Mouse (Mus musculus) liver, adult 2 months (tissue): Measurements from ENCODE around the gene Smoc2. TPM values are rescaled to one million over a fixed set of nuclear protein-coding genes. Genes with fewer than 3 reads are reported as not detected.

Experiments
- DNase-seq: peaks from one replicate; pipeline ENCODE4 v3.0.0-alpha.2; 2011; ENCODE audit warnings: low read depth, low spot score; ENCODE audit errors: extremely low read depth
- H3K27ac ChIP-seq: fragments of 200-500 bp; replicated peaks from 2 replicates; pipeline ENCODE4 v1.5.1; 2012; ENCODE audit warnings: low read depth, mild to moderate bottlenecking, control low read depth, inconsistent platforms, low read length; ENCODE audit not compliant: insufficient read depth
- H3K27me3 ChIP-seq: fragments of 200-500 bp; 2 replicates; pipeline ENCODE4 v1.6.1; 2012; ENCODE audit warnings: mild to moderate bottlenecking, moderate library complexity, low read length, inconsistent platforms; ENCODE audit not compliant: control insufficient read depth, insufficient read depth
- H3K36me3 ChIP-seq: fragments of 200-500 bp; 2 replicates; pipeline ENCODE4 v1.6.1; 2012; ENCODE audit warnings: low read length, inconsistent platforms; ENCODE audit not compliant: control insufficient read depth, insufficient read depth
- H3K4me1 ChIP-seq: fragments of 200-500 bp; 2 replicates; pipeline ENCODE4 v1.6.1; 2011; ENCODE audit warnings: low read length; ENCODE audit not compliant: control insufficient read depth, insufficient read depth
- H3K4me3 ChIP-seq: fragments of 200-500 bp; 2 replicates; pipeline ENCODE4 v1.5.1; 2011; ENCODE audit warnings: low read depth, mild to moderate bottlenecking, control low read depth, low read length, moderate library complexity; ENCODE audit not compliant: insufficient read depth
- H3K79me2 ChIP-seq: fragments of 200-500 bp; 2 replicates; pipeline ENCODE4 v1.6.1; 2012; ENCODE audit warnings: inconsistent platforms, mild to moderate bottlenecking, low read length, moderate library complexity; ENCODE audit not compliant: control insufficient read depth, insufficient read depth
- H3K9ac ChIP-seq: fragments of 200-500 bp; 2 replicates; pipeline ENCODE4 v1.6.1; 2012; ENCODE audit warnings: low read depth, mild to moderate bottlenecking, control low read depth, inconsistent platforms, low read length
- CTCF ChIP-seq: fragments of 200-500 bp; IDR thresholded peaks from 2 replicates; pipeline ENCODE4 v1.5.1; 2011; ENCODE audit warnings: low read depth, low read length, control low read depth
- POLR2A ChIP-seq: fragments of 200-500 bp; IDR thresholded peaks from 2 replicates; pipeline ENCODE4 v1.6.1; 2011; ENCODE audit warnings: low read length, control low read depth; ENCODE audit not compliant: insufficient read depth; ENCODE audit errors: extremely low read depth
- WGBS: fragments of 180-500 bp; shearing (Covaris S2); methylation state at CpG from one replicate; pipeline ENCODE4 v1.1.7; 2018; 5-methylcytosine and 5-hydroxymethylcytosine counted together
- polyA plus RNA-seq: library from polyadenylated mRNA; depleted of rRNA; stranded (reverse); fragments of >200 nt; gene quantifications from 2 replicates; pipeline ENCODE4 v1.2.3, GENCODE M21; 2012
- total RNA-seq: library from RNA; depleted of rRNA; stranded (reverse); fragments of >200 nt; gene quantifications from 2 replicates; pipeline ENCODE4 v1.2.3, GENCODE M21; 2014

Gene Smoc2
- total and polyA plus RNA-seq, 2 experiments = 3.6 to 3.9 TPM

- Histone ChIP-seq H3K9ac (no peak overlapping the region), H3K79me2 (no peaks in the 10 kb centered on the region), H3K4me3 (no peak overlapping the region), H3K27me3 (no peaks in the 10 kb centered on the region), H3K27ac (no peak overlapping the region), H3K36me3 (no peaks in the 10 kb centered on the region), H3K4me1 (no peaks in the 10 kb centered on the region)
- DNase-seq = no peak
- WGBS = 60% methylated on average over 8 of the region's 8 CpGs
- TF ChIP-seq CTCF (no peak), POLR2A (no peak)
Observed at GRCm38 (mm10) chr17:14342511-14342910, 63.2 kb downstream of the Smoc2 start.

- Histone ChIP-seq H3K9ac (no peak overlapping the region), H3K27me3 (no peaks in the 10 kb centered on the region), H3K4me1 (no peaks in the 10 kb centered on the region), H3K79me2 (no peaks in the 10 kb centered on the region), H3K27ac (no peak overlapping the region), H3K36me3 (no peaks in the 10 kb centered on the region), H3K4me3 (no peak overlapping the region)
- no peak for DNase-seq
- WGBS = 88% methylated on average over 12 of the region's 12 CpGs
- no peak for TF ChIP-seq POLR2A
- TF ChIP-seq CTCF = no peak
Observed at GRCm38 (mm10) chr17:14343442-14343841, 64.1 kb downstream of the Smoc2 start.

GRCm38 (mm10) chr17:14345556-14345955 lies 66.2 kb downstream of the Smoc2 start:
- Histone ChIP-seq H3K79me2 (no peaks in the 10 kb centered on the region), H3K4me1 (no peaks in the 10 kb centered on the region), H3K27me3 (no peaks in the 10 kb centered on the region), H3K9ac (no peak overlapping the region), H3K27ac (no peak overlapping the region), H3K36me3 (no peaks in the 10 kb centered on the region), H3K4me3 (no peak overlapping the region)
- WGBS = 74% methylated on average over 4 of the region's 4 CpGs
- no peak for DNase-seq
- TF ChIP-seq CTCF (no peak), POLR2A (no peak)

GRCm38 (mm10) chr17:14346891-14347290 lies 67.6 kb downstream of the Smoc2 start:
- Histone ChIP-seq H3K27ac (no peak overlapping the region), H3K36me3 (no peaks in the 10 kb centered on the region), H3K9ac (no peak overlapping the region), H3K4me3 (no peak overlapping the region), H3K4me1 (no peaks in the 10 kb centered on the region), H3K79me2 (no peaks in the 10 kb centered on the region), H3K27me3 (no peaks in the 10 kb centered on the region)
- TF ChIP-seq CTCF (no peak), POLR2A (no peak)
- 89% methylated on average over 3 of the region's 3 CpGs for WGBS
- no peak for DNase-seq

GRCm38 (mm10) chr17:14349086-14349814 lies 69.9 kb downstream of the Smoc2 start:
- Histone ChIP-seq H3K4me3 (no peak overlapping the region), H3K27me3 (no peaks in the 10 kb centered on the region), H3K4me1 (no peaks in the 10 kb centered on the region), H3K9ac (no peak overlapping the region), H3K79me2 (no peaks in the 10 kb centered on the region), H3K36me3 (no peaks in the 10 kb centered on the region), H3K27ac (no peak overlapping the region)
- WGBS = 90% methylated on average over 6 of the region's 6 CpGs
- DNase-seq = no peak
- no peak for TF ChIP-seq POLR2A
- no peak for TF ChIP-seq CTCF
